Mouse (Mus musculus): ENCODE results near the gene Cadps2.

Gene Cadps2

DNA sequence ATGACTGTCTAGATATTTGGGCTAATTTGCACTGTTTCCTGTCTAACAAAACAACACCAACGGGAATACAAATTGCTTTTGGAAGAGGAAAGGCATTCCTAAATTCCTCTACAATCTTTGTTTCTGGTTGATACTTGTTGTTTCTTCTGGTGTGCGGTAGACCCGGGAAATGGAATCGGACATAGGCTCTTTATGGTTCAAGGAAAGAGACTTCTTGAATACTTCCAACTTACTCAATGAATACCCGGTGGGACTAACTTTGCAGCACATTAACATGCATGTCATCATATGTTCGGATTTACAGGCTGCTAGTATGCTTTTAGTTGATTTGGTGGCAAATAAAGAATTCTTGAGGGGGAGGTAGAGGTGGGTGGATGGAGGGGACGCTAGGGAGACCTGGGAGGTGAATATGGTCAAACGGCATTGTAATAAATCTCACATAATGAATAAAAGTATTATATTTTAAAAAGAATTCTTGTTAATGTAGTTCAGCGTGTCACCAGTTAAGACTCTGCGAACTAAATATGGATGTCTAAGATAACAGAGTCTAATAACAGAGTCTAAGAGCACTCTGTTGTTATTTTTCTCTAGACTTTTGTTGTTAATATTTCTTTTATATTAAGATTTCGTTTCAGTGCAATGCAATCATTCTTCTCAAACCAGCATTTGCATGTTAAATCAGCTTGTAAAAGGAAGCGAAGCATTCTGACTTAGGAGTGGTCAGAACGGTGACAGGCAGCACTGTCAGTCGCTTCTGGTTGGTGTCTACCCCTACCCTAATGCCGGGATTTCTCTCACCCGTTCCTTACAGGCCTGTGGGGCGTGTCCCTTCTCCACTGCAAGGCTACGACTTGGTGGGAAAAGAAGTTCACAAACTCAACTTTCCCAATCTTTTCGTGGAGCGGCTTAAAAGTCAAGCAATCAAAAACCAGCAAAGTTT is 586.8 kb downstream of the Cadps2 start:
- DNase-seq (ENCODE audit: low read depth, low spot score) = no peak

DNA sequence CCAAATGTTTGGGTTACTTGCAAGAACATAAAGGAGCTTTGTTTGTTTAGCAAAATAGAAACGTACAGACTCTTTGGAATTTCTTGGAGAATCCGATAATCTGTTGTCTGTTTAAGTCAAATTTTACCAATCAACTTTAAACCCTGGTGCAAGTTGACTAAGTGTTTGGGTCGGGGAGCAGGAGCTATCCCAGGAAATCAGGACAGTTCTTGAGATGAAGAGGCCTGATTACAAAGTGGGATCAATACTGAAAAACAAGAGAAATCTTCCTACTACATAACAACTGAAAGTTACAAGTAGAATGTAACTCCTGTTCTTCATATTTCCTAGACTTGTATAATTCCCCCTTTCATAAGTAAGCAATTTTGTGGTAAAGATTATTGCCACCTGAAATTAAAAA is 587.8 kb downstream of the Cadps2 start:
- DNase-seq (ENCODE audit: low read depth, low spot score) = no peak

DNA sequence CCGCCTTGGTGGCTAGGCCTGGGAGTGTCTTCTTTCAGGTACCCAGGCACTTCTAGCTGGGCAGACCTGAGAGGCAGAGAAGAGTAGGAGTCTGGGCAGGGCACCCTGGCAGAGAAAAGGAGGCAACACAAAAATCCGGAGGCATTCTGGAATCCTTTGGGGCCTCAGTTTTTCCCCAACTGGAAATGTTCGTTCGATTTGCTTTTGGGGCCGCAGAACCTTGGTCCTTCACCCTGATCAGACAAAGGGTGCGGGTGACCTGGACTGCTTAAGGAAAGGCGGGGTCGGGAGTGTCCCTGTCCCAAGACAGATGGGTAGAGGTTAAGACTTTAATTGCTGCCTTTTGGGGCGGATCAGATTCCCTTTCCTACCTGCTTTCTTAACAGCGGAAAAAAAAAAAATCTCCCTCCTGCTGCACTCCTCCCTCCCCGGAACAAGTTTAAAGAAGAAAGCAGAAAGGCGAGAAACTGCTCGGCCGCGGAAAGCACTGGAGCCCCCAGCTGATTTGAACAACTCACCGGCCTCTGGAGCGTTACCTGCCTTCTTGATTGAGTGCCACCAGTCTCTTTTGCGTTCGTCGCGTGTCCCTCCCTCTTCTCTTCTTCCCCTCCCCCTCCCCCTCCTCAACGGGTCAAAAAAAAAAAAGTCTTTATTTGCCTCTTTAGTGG is 588.8 kb downstream of the Cadps2 start:
- DNase-seq (ENCODE audit: low read depth, low spot score) = peak; percentile 49

DNA sequence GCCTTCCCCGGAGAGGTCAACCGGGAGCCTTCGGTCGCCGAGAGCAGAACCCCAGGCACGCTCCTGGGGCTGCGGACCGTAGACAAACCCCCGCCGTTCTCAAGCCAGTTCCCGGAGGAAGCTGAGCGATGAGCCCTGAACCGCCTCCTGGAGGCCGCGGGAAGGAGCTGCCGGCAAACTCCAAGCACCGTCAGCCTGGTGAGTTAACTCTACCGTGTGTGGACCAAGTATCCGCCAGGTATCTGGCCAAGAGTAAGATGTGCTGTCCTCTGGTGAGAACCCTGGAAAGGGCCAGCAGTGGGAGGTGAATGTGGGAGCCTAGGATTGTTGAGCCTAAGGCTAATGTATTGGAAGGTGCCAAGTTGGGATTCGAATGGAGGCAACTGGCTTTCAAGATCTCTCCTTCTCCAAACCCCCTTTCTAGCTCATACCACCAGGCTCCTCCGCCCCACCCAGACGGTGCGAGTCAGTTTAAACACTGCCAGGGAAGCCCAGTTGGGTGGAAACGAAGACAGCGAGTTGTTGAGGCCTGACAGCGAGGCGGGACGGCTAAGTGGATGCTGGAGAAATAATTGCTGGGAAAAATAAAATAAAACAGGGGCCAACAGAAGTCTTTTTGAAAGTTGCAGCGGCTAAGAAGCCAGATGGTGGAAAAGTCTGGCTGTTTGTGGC is 589.5 kb downstream of the Cadps2 start:
- peak; percentile 71 for DNase-seq (ENCODE audit: low read depth, low spot score)

DNA sequence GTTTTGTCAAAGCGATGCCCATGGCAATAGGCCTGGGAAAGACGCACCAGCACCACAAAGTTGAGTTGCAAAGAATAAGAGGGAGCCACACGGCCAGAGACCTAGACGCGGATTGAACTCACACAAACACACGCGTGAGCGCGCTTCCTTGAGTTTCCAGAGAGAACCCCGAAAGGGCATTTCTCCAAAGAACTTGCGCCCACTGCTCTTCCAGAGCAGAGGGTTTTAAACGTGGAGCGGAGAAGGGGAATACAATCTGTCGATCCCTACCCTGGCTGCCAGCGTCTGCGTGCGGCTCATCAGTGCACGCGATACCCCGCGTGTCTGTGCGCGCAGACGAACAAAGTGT is 590.2 kb downstream of the Cadps2 start:
- peak; percentile 62 for DNase-seq (ENCODE audit: low read depth, low spot score)

DNA sequence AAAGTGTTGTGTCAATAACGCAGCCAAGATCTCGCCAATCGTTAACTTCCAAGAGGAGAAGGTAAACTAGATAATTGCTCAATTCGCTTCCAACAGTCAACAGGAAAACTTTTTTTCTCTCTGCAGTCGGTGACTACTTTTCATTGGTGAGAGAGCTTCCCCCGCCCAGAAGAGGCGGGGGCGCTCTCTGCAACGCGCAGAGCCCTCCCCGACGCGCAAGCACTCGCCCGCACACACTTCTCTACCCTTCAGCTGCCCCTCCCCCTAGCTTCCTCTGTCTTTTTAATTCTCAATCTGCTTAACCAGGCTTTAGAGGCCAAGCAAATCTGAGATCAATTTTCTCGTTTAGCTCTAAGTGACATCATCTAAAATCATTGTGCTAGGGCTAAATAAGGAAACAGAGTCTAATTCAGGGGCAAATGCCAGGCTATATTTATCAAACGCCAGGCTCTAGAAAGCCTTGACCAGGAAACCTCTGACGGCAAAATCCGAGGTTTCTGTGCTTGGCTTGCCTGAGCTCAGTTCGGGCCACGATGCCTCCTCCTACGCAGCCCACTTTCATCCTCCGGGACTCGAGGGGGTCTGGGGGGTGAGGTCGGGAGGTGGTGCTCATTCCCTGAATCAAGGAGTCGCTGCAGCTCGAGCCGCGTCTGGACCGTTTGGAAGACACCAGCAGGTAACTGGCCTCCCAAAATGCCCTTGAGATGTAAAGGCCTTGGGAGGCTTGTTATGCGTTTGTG is 590.7 kb downstream of the Cadps2 start, which contains the start of gene Fezf1:
Fezf1 (minus strand) TSS at position 50 of the 740 bp plus-strand sequence.
- peak; percentile 84 for DNase-seq (ENCODE audit: low read depth, low spot score)

DNA sequence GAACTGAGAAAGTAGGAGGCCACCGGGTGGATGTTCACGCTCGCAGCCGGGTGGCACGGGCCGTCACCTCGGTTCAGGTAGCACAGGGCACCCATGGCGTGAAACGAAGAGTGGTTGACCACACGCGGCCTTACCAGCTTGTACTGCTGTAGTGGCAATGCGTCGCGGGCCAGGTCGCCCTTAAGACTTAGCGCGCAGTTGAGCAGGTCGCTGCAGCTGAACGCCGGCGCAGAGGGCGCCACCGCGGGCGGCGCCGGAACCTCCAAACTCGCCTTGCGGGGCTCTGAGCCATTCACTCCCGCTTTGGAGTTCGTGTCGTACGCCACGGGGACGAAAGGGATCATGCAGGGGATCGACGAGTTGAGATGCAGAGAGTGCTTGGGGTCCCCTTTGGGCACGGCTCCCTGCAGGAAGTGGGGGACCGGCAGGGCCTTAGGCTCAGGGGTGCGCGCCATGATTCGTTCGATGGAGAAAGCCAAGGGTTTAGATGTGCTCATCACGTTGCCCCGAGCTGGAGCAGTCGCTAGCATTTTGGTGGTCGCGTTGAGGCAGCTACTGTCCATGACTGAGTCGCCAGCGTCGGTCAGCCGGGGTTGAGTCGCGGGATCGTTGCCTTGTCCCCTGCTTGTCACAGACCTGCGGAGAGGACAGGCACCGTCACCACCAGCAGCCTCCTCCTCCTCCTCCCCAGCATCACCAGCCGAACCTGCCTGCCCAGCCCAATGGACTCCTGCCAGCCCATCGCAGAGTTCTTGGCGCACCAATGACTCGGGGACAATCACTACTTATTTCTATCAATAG is 591.5 kb downstream of the Cadps2 start:
- DNase-seq (ENCODE audit: low read depth, low spot score) = peak; percentile 59

DNA sequence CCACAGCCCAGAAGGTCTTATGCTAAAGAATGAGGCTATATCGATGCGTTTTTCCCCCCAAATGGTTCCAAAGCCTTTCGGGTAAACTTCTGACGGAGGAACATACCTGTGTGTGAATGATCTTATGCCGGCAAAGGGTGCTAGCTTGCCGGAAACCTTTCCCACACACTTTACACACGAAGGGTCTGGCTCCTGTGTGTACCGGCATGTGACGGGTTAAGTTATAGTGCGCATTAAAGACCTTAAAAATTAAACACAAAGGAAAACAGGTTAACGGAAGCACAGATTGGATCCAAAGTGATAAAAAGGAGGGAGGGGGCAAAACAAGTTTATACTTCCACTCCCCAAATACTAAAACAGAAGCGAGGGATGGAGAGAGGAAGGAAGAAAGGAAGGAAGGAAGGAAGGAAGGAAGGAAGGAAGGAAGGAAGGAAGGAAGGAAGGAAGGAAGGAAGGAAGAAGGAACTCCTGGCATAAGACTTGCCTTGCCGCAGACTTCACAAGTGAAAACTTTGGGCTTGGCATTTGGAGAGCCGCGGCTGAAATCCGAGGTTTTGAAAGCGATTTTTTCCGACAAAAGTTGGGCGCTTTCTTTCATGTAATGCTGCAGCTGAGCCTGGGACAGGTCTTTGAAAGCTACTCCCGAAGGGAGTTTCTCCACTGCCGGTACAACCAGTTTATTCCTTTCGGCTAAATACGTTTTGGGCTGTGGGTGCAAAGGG is 592.3 kb downstream of the Cadps2 start:
- DNase-seq (ENCODE audit: low read depth, low spot score) = peak; percentile 21

DNA sequence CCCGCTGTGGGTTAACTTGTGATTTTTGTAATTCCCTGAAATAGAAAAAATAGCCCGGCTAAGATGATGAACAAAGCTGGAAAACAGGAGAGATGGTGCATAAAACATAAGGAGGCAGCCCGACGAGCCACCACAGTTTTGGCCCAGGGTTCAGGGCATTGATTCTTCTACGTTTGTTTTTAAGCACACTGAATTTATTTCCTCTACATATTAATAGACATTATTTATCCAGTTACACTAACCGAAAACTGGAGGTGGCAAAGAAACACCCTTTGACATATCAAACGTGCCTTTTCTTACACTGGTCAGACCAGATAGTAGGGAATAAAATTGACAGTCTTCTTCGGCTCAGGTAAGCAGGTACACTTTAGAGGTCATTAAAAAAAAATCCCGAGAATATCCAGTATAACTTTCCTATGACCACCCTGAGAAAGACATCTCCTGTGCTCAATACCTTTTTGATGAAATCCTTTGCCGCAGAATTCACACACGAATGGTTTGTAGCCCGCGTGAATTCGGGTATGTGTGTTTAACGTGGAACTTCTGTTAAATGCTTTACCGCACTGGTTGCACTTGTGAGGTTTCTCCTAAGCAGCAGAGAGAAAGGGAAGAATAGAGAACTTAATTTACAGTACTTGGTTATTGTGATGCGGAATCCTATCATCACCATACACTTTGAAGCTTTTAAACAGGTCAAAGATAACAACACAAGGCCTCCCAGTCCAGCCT is 593.0 kb downstream of the Cadps2 start:
- no peak for DNase-seq (ENCODE audit: low read depth, low spot score)

DNA sequence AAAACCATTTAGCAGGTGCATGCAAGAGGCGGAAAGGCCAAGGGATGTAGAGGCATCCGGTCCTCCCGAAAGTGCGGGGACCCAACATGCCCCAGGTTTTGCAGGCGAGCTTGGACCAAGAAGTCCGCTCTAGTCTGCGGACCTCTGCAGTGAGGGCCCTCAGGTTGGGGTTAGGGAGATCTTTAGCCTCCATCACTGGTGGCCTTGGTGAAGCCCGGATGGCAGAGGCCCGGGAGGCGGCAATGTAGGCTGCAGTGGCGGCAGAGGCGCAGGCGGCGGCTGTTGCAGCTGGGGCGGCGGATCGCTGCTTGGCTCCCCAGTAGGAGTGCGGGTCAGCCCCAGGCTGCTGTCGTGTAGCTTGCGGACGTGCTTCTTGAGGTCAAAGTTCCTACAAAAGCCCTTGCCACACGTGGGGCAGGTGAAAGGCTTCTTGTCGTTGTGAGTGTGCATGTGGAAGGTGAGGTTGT is 593.6 kb downstream of the Cadps2 start:
- no peak for DNase-seq (ENCODE audit: low read depth, low spot score)

DNA sequence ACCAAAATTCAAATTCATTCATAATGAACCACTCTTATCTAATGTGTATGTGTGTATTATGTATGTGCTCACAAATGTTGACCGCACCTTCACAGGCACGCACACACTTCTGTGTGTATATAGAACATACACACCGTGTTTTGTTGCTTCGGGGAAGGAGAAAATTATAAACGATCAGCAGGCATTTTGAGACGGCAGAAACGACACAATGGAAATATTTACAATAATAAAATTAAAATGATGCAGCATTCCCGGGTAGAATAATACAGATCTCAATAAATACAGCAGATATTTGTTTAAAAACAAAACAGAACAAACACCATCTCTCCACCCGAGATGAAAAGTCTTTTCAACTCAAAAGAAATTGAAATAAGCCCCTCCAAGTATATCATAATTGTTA is 594.1 kb downstream of the Cadps2 start:
- DNase-seq (ENCODE audit: low read depth, low spot score) = no peak

DNA sequence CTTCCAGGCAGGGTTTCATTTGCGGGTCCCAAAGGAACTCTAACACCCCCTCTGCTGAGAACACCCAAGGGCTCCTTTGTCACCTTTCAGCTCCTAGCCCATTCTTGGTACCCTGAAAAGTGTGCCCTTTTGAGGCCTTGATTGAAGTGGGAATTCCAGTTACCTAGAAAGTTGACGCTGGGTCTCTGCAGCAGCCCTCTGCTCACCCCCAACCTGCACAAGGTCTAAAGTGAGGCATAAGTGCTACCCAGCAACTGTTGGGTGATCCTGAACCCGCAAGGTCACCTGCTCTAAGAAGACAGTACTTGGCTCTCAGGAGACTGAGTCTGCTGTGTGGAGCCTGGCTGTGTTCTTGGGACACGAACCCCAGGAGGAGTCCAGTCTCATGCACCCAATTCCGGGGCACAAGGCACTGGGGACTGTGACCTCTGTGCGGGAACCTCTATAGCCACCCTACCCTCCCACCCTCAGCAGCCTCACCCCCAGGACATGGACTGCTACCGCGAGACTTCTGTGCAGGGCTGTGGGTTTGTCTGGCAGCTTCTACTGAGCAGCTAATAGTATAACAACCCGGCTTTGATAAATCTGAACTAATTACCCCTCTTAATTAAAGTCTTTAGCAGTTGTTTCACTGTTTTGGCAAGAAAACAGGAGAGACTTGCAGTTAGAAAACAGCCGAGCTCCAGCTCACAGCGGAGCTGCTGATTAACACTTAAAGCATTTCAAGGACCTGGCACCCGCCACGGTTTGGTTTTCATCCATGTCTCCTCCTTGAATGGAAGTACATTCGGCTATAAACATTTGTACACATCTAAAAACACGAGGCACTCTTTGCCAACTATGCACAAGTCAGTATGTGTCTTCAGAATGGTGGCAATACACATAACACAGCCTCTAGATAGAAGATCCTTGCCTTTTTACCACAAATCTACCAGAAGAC is 595.1 kb downstream of the Cadps2 start:
- DNase-seq (ENCODE audit: low read depth, low spot score) = no peak

Data from R1 (cell line).